Mouse (Mus musculus): ENCODE measurements around the gene Dpm3. TPM values are rescaled to one million over a fixed set of nuclear protein-coding genes. Genes with fewer than 3 reads are reported as not detected.

Dpm3 gene
- polyA plus RNA-seq, 1 experiment from 2014 or later, result 72.2 TPM

DNA sequence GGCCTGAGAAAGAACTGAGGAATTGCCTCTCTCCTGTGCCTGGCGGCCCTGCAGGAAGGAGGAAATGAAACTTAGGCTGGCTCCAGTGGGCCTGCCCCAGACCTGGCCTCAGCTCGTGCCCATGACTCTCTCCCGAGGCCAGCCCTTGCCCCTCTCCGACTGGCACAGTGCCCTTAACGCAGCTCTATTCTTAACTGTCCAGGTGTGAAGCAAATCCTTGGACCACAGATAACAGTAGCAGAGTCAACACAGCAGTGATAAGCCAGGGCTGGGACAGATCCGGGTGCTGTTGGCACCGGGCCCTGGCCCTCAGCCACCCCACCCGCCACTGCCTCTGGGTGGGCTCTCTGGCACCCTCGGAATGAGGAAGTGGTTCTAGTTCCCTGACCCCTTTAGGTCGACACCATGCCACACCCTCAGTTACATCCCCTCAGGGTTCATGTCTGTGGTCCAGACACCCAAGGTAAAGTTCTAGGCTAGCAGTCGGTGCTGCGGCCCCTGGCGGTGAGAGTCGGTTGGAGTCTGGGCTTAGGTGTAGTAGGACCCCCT, 25.5 kb upstream of the Dpm3 start:
- Histone ChIP-seq H3K9me3 (no peaks in the 10 kb centered on the region), H3K27me3 (no peaks in the 10 kb centered on the region), H3K36me3 (peaks cover 49% of the 10 kb centered on the region), H3K4me2 (replicated peaks) (no peak overlapping the region), H3K27ac (replicated peaks) (no peak overlapping the region), H3K9ac (replicated peaks) (no peak overlapping the region), H3K4me1 (peaks cover 7% of the 10 kb centered on the region), H3K4me3 (no peak overlapping the region)
- WGBS, result 84% methylated on average over 14 of the region's 14 CpGs
- no peak for ATAC-seq (ENCODE audit: low FRiP score, low read depth)

DNA sequence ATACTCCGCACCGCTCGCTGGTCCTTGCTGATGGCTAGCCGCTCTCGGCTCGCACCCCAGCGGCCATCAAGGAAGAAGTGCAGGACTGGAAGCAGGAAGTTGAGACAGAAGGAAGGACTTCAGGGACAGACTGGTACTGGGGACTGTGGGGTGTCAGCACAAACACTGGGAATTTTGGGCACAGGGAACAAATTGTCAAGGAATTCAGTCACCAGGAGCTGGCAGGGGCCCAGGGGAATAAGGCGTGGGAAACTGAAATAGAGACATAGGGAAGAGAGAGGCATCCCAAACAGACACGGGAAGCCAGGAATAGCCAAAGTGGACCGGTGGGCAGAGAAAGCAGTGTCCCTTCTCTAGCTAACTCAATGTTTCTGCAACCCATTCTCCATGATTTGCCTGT, 22.6 kb upstream of the Dpm3 start:
- WGBS, result 88% methylated on average over 10 of the region's 10 CpGs
- H3K9me3 ChIP-seq, result no peaks in the 10 kb centered on the region

DNA sequence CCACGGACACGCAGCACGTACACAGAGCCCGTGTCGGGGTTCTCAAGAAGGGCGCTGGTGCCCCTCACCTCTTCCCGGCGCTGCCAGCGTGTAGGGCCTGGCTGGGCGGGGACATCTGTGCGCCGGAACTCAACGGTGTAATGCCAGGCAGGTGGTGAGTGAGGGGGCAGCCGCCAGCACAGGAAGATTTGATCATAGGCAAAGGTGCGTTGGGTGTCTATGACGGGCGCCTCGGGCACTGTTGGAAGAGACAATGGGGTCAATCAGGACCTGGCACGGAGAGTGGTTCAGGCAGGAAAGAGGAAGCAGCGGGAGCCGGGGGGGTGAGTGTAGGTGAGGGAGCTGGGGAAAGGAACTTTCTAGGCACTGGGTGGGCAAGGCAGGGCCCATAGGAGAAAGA, 21.5 kb upstream of the Dpm3 start:
- H3K9me3 ChIP-seq, result no peaks in the 10 kb centered on the region
- H3K4me2 ChIP-seq (replicated peaks), result no peak overlapping the region
- H3K27me3 ChIP-seq, result no peaks in the 10 kb centered on the region
- no peak overlapping the region for H3K9ac ChIP-seq (replicated peaks)
- H3K27ac ChIP-seq (replicated peaks), result no peak overlapping the region
- no peak for ATAC-seq (ENCODE audit: low FRiP score, low read depth)
- H3K4me1 ChIP-seq, result peaks cover 3% of the 10 kb centered on the region; the same call in 1 of the 2 replicates
- WGBS, result 96% methylated on average over 21 of the region's 21 CpGs
- no peak overlapping the region for H3K4me3 ChIP-seq
- peaks cover 75% of the 10 kb centered on the region for H3K36me3 ChIP-seq

More for the DNA sequence above, 22.6 kb upstream of the Dpm3 start:
- H3K9ac ChIP-seq (replicated peaks), result no peak overlapping the region
- ATAC-seq (ENCODE audit: low FRiP score, low read depth), result no peak
- no peak overlapping the region for H3K4me2 ChIP-seq (replicated peaks)
- H3K27me3 ChIP-seq, result no peaks in the 10 kb centered on the region
- peaks cover 69% of the 10 kb centered on the region for H3K36me3 ChIP-seq
- H3K4me3 ChIP-seq, result no peak overlapping the region
- no peak overlapping the region for H3K27ac ChIP-seq (replicated peaks)
- H3K4me1 ChIP-seq, result no peaks in the 10 kb centered on the region

DNA sequence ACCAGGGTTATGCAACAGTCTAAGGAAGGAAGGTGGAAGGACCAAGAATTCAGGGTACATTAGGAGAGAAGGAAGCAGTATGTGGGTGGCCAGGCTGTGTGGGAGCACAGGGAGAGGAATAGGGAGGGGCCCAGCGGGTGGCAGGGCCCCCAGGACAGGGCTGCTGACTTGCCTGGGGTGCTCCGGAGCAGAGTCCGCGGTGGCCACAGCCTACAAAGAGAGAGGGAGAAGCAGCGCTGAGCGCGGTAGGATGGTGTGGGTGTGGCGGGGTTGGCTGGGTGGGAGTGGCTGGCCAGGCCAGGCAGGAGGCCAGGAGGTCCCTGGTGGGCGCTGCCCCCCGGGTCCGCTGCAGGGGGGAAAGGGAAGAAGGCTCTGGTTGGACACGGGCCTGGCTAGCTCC, 20.7 kb upstream of the Dpm3 start:
- 66% methylated on average over 10 of the region's 12 CpGs for WGBS
- no peaks in the 10 kb centered on the region for H3K9me3 ChIP-seq
- H3K4me1 ChIP-seq, result peaks cover 11% of the 10 kb centered on the region
- no peaks in the 10 kb centered on the region for H3K27me3 ChIP-seq
- ATAC-seq (ENCODE audit: low FRiP score, low read depth), result no peak
- H3K27ac ChIP-seq (replicated peaks), result no peak overlapping the region
- peaks cover 74% of the 10 kb centered on the region for H3K36me3 ChIP-seq
- H3K4me2 ChIP-seq (replicated peaks), result no peak overlapping the region
- H3K9ac ChIP-seq (replicated peaks), result no peak overlapping the region
- H3K4me3 ChIP-seq, result no peak overlapping the region

DNA sequence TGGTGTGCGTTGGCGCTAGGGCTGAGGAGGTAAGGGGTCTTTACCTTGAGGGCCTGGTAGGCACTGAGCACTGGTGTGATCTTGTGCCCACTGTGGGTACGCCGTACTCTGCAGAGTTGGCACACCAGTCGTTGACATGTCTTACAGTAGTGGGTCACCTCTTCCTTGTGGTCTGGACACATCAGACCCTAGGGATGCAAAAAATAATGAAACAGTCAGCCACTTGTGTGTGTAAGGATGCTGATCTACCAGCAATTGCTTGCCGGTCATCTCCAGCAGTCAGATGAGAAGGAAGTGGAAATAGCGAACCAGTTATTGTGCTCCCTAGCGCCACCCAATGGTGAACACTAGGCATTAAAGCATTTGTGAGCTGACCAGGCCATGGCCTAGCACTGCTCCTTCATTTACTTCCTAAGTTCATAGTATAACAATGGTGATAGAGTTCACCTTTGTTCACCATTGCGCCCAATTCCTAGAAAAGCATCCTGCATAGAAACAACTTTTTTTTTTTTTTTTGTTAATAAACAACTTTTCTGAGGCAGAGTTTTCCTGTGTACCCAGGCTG, 16.7 kb upstream of the Dpm3 start:
- peaks cover 38% of the 10 kb centered on the region for H3K36me3 ChIP-seq
- H3K27ac ChIP-seq (replicated peaks), result no peak overlapping the region
- WGBS, result 74% methylated on average over 9 of the region's 9 CpGs
- peaks cover 8% of the 10 kb centered on the region; the same call in 1 of the 2 replicates for H3K27me3 ChIP-seq
- H3K4me2 ChIP-seq (replicated peaks), result no peak overlapping the region
- H3K4me1 ChIP-seq, result peaks cover 43% of the 10 kb centered on the region
- no peak for ATAC-seq (ENCODE audit: low FRiP score, low read depth)
- no peak overlapping the region for H3K4me3 ChIP-seq
- no peak overlapping the region for H3K9ac ChIP-seq (replicated peaks)
- no peaks in the 10 kb centered on the region for H3K9me3 ChIP-seq

DNA sequence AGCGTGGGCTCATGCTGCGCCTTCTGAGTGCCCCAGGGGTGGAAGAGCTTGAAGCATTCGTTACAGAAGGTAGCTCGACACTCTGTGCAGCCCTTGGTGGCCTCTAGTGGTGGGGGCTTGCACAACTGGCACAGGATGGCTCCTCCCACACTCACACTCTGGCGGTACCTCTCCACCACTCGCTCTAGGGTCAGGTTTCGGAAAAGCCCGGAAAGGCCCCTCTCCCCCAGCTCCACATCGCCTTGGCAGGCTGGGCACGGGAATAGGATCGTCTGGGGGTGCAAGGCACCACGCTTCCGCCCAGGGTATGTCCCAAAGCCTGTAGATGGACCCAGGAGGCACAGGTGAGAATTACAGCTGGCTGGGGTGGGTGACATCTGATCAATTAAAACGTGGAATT, 15.5 kb upstream of the Dpm3 start:
- peak overlapping the region; percentile 78 for H3K4me3 ChIP-seq
- ATAC-seq (ENCODE audit: low FRiP score, low read depth), result peak; percentile 23; the same call in 1 of the 2 replicates
- peak overlapping the region; percentile 71 for H3K9ac ChIP-seq (replicated peaks)
- H3K4me1 ChIP-seq, result peaks cover 47% of the 10 kb centered on the region
- 13% methylated on average over 14 of the region's 14 CpGs for WGBS
- no peaks in the 10 kb centered on the region for H3K9me3 ChIP-seq
- peaks cover 8% of the 10 kb centered on the region; the same call in 1 of the 2 replicates for H3K27me3 ChIP-seq
- H3K36me3 ChIP-seq, result peaks cover 26% of the 10 kb centered on the region
- peak overlapping the region; percentile 90 for H3K27ac ChIP-seq (replicated peaks)
- peak overlapping the region; percentile 91 for H3K4me2 ChIP-seq (replicated peaks)

DNA sequence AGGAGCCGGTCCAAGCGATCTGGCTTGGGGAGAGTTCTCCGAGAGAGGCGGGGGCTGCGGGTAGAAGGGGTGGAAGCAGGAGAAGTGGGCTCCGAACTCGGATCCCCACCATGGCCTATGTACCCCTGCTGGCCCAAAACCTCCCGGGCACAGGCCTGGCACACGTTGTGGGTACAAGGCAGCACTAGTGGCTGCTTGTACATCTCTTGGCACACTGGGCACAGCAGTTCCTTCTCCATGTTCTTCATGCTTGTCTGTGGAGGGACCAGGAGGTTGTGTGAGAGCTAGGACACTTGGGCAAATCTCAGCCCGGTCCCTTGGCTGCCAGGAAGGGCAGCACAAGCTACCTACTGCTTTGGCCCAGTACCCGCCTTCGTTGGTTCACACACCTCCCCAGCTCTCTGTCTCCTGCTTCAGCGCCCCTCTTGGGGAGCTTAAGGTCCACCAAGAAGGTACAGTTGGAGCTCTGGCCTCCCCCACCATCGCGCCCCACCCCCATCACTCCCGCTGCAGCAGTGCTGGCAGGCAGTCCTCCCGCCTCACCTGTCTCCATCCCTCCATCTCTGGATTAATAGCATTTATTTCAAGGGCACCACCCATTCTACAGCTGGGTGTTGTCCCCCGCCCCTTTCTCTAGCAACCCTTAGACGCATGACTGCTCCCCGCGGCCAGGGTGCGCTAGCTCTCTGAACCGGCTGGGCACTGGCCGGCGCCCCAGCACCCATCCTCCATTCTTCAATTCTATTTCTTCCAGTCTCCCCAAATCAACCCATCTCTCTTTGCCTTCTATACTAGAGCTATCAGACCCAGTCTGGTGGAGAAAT, 14.8 kb upstream of the Dpm3 start:
- Histone ChIP-seq H3K4me2 (replicated peaks) (peak overlapping the region; percentile 91), H3K36me3 (peaks cover 21% of the 10 kb centered on the region), H3K9me3 (no peaks in the 10 kb centered on the region), H3K27ac (replicated peaks) (peak overlapping the region; percentile 90), H3K27me3 (peaks cover 8% of the 10 kb centered on the region; the same call in 1 of the 2 replicates), H3K4me1 (peaks cover 47% of the 10 kb centered on the region), H3K4me3 (peak overlapping the region; percentile 78), H3K9ac (replicated peaks) (peak overlapping the region; percentile 71)
- 10% methylated on average over 25 of the region's 25 CpGs for WGBS
- peak; percentile 9 for ATAC-seq (ENCODE audit: low FRiP score, low read depth)

DNA sequence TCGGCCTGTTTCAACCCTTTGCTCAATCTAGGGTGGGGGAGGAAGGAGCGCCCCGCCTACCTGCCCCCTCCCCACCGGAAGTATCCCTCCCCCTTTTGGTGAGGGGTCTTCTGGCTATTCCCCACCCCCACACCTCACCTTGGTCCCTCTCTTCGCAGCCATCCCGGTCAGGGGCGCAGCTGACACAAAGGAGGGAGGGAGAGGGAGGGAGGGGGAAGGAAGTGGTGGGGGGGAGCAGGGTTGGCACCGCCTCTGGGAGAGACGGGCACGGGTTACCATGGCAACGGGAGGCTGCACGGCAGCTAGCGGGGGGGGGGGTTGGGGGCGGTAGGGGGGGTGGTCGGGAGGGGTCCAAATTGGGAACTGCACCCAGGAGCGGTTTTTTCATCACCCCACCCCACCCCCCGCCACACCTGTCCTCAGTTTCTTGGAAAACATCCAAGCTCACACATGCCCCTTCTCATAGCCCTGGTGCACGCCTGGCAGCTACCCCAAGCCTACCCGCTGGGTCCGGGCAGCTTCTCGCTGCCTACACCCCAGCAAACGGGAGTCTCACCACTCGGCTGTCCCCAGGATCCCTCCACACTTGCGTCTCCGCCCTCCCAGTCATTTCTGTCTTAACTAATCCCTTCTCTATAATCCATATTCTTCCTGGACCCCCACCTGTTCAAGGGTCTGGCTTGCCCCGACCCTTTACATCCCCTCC, 14.0 kb upstream of the Dpm3 start:
- peak overlapping the region; percentile 71 for H3K9ac ChIP-seq (replicated peaks)
- 0% methylated on average over 14 of the region's 26 CpGs for WGBS
- peak; percentile 41 for ATAC-seq (ENCODE audit: low FRiP score, low read depth)
- H3K4me3 ChIP-seq, result peak overlapping the region; percentile 78
- peak overlapping the region; percentile 90 for H3K27ac ChIP-seq (replicated peaks)
- no peaks in the 10 kb centered on the region for H3K9me3 ChIP-seq
- peak overlapping the region; percentile 91 for H3K4me2 ChIP-seq (replicated peaks)
- H3K4me1 ChIP-seq, result peaks cover 47% of the 10 kb centered on the region
- peaks cover 12% of the 10 kb centered on the region; the same call in 1 of the 2 replicates for H3K27me3 ChIP-seq
- peaks cover 17% of the 10 kb centered on the region for H3K36me3 ChIP-seq

DNA sequence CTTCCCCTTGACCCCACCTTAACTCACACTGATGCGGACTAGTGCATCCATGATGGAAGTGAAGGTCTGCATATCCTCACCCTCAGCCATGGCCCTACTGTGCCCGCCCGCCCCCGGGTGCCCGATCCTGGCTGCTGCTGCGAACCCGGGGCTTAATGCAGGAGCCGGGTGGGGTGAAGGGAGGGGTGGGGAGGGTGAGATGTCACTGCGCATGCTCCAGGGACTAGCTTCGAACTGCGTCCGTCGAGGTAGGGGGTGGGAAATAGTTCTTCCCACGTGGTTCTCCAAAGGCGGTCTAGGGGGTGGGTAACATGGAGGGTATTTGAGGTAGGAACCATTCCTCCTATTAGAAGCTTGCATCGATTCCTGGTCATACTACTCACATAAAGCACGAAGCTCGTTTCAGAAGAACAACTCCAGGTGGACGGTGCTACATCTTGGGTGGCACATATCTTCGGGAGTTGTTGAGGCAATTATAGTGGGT, 13.4 kb upstream of the Dpm3 start, which contains the start of gene Krtcap2:
Krtcap2 (plus strand) TSS at position 279 of the 484 bp plus-strand sequence.
- Histone ChIP-seq H3K27me3 (peaks cover 12% of the 10 kb centered on the region; the same call in 1 of the 2 replicates), H3K4me2 (replicated peaks) (peak within 1 kb of the TSS; percentile 91), H3K9me3 (no peaks in the 10 kb centered on the region), H3K4me3 (peak within 1 kb of the TSS; percentile 78), H3K36me3 (peaks cover 15% of the 10 kb centered on the region; the same call in 1 of the 2 replicates), H3K27ac (replicated peaks) (peak within 1 kb of the TSS; percentile 90), H3K4me1 (peaks cover 48% of the 10 kb centered on the region), H3K9ac (replicated peaks) (peak within 1 kb of the TSS; percentile 78)
- ATAC-seq (ENCODE audit: low FRiP score, low read depth), result peak; percentile 35
- WGBS, result 6% methylated on average over 20 of the region's 20 CpGs

DNA sequence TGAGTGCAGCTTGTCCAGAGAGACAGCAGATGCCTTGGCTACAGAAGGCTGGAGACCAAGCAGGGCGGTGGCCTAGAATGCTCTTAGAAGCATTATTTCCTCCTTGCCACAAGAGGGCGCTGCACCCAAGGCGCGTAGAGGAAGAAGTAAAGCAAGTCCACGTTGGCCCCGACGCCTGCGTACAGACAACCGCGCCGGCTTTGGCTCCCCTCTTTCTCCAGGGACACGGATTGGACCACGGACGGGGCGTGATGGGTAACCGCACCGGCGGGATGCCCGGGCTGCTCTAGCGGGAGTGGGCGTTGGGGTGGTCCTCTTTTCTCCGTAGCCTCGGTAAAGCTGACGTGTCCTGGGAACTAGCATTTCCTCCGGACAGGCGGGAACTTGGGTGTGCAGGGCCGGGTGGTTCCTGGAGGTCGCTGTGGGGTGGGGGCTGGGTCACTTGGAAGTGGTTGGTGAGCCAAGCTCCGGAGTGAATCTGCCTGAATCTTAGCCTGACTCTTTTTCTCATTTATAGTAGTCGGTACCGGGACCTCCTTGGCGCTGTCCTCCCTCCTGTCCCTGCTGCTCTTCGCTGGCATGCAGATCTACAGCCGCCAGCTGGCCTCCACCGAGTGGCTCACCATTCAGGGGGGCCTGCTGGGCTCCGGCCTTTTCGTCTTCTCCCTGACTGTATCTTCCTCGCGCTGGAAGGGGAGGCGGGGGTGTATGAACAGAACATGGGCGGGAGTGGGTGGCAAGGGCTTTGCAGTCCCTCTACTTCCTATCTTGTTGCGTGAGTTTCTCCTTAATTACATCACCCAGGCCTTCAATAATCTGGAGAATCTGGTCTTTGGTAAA, 12.7 kb upstream of the Dpm3 start, which contains the start of gene Trim46:
Trim46 (minus strand) TSS at position 49 of the 840 bp plus-strand sequence.
- peak within 1 kb of the TSS; percentile 78 for H3K9ac ChIP-seq (replicated peaks)
- peaks cover 56% of the 10 kb centered on the region for H3K4me1 ChIP-seq
- H3K27me3 ChIP-seq, result peaks cover 19% of the 10 kb centered on the region
- peak; percentile 55 for ATAC-seq (ENCODE audit: low FRiP score, low read depth)
- WGBS, result under 1% methylated on average over 42 of the region's 42 CpGs
- peak within 1 kb of the TSS; percentile 78 for H3K4me3 ChIP-seq
- H3K4me2 ChIP-seq (replicated peaks), result peak within 1 kb of the TSS; percentile 91
- peaks cover 9% of the 10 kb centered on the region; the same call in 1 of the 2 replicates for H3K36me3 ChIP-seq
- no peaks in the 10 kb centered on the region for H3K9me3 ChIP-seq
- peak within 1 kb of the TSS; percentile 90 for H3K27ac ChIP-seq (replicated peaks)

DNA sequence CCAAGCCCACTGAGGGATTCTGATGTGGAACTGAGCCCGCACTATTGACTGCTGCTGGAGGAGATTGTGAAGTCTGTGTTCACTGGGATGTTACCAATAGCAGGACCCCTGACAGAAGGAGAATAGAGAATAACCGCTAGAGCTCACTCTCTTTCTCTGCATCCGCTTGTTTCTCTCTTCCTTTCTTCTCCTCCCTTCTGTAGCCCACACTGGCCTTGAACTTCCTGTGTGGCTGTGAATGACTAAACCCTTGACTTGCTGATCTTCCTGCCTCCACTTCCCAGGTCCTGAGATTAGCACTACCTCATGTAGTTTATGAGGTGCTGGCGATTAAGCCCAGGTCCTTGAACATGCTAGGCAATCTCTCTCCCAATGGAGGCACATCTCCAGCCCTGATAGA, 11.7 kb upstream of the Dpm3 start:
- peaks cover 57% of the 10 kb centered on the region for H3K4me1 ChIP-seq
- H3K4me2 ChIP-seq (replicated peaks), result peak overlapping the region; percentile 91
- H3K4me3 ChIP-seq, result peak overlapping the region; percentile 78
- H3K27ac ChIP-seq (replicated peaks), result no peak overlapping the region
- no peak for ATAC-seq (ENCODE audit: low FRiP score, low read depth)
- H3K9me3 ChIP-seq, result no peaks in the 10 kb centered on the region
- peaks cover 25% of the 10 kb centered on the region for H3K27me3 ChIP-seq
- peak overlapping the region; percentile 78; the same call in 1 of the 2 replicates for H3K9ac ChIP-seq (replicated peaks)
- 81% methylated on average over 4 of the region's 4 CpGs for WGBS
- H3K36me3 ChIP-seq, result peaks cover 3% of the 10 kb centered on the region; the same call in 1 of the 2 replicates

All from midbrain, embryonic 12.5 days (tissue).